Mouse (Mus musculus) left cerebral cortex, postnatal 25 days (tissue): ENCODE data around the gene Auts2. TPM values are rescaled to one million over a fixed set of nuclear protein-coding genes. Genes with fewer than 3 reads are reported as not detected.

ENCODE experiments used
- DNase-seq, 2 experiments: peaks; one replicate each; pipeline ENCODE4 v3.0.0; 2022; ENCODE audit warnings: low spot score in 2 of 2, mixed read lengths in 1 of 2
- intact Hi-C: fragments of 180-260 bp; cut with DNase I; formaldehyde crosslinking; loops from one replicate; pipeline ENCODE4 v1.15.1; 2025
- total RNA-seq, 2 experiments: library from RNA; stranded (reverse); gene quantifications; 2 replicates each; pipeline ENCODE4 v1.2.3; 2021

Auts2 gene
- total RNA-seq, 2 experiments from 2014 or later = 95.9 to 104 TPM

DNA sequence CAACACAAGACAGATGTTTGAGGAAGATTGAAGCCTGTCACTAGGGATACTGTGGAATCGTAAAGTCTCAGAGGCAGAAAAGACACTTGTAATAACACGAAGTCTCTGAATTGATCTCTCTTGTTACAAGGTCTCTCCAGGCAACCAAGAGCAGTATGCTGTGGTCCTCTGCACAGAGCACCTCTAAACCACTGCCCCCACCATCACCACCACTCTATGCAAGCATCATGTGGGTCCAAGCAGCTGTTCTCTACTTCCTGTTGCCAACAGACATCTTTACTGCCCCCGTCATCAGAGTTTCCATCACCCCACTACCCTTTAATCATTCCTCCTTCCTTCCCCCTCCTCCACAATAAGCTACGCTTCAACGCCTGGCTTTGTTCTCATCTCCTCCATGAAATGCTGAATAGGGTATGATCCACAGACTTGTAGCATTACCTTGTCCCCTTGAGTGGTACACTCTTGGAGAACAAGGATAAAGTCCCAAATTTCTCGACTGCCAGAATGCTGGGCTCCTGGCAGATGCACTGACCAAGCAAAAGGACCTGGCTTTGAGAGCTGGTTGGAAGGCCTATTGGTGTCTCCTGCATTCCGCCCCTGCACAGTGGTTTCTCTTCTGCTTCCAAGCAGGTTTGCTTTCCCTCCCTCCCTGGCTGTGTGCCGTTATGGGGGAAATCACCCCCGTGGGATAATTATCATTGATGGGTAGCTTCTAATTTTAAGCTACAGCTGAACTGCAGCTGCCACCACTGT, 699.2 kb downstream of the Auts2 start:
- DNase-seq = peak in 1 of 2 experiments; percentile 27
- intact Hi-C loops = no loop called here

DNA sequence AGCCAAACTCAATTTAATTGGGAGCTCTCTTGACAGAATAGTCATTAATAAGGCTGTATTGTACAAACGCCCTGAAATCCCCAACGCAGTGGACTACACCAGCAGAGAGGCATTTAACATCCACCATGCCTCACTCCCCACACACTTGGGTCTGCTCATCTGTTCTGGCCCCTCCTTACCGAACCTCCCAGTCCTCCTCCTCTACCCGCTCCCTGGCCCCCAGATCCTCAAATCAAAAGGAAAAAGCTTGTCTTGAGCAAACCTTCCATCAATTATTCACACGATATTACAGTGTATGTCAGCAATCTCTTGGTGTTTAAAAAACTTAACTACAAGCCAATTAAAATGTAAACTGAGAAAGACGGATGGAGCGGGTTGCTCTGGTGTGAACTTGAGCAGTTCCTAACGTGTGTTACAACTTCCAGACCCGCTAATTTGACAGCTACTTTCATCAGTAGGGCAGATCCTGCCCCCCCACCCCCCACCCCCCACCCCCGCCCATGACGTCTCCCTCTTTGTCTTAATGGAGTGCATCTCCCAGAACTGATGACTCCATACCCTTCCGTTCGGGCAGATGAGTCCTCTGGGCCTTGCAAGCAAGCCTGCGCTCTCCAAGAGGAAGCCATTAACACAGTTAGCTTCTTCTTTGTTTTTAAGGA, 703.4 kb downstream of the Auts2 start:
- intact Hi-C loops = no loop called here
- no peak for DNase-seq

DNA sequence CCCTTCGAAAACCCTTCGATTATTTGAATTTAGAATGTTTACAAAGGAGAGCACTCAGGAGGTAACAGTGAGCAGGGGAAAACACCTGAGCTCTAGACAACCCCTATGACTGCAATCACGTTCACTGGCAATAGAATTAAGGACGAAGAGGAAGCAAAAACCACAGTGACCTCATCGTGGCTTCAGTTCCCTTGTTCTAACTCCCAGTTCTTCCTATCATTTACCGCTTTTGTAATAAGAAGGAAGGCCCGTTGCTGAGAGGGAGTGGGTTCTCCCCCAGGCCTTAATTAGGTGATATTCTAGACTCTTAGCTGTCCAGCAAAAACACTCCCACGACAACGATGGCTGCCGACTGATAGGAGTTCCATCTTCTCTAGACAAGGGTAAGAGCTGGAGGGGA, 704.1 kb downstream of the Auts2 start:
- intact Hi-C loops = no loop called here
- DNase-seq = no peak

DNA sequence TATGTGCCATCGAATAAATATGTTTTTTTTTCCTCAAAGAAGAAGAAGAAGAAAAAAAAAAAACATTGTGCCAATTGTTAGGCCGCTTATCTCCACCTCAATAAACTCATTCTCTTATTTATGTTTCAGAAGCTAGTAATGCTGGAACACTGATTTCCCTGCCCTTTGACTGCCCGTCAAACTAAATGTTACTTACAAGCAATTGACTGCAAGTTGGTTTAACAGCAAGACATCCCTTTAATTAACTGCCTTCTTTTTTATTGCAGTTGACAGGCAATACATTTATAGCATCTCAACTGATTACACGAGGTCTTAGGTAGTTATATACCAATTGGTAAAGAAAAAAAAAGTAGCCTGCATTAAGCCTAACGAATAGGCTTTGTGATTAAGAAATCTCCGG, 705.1 kb downstream of the Auts2 start:
- no peak for DNase-seq
- intact Hi-C loops = no loop called here

DNA sequence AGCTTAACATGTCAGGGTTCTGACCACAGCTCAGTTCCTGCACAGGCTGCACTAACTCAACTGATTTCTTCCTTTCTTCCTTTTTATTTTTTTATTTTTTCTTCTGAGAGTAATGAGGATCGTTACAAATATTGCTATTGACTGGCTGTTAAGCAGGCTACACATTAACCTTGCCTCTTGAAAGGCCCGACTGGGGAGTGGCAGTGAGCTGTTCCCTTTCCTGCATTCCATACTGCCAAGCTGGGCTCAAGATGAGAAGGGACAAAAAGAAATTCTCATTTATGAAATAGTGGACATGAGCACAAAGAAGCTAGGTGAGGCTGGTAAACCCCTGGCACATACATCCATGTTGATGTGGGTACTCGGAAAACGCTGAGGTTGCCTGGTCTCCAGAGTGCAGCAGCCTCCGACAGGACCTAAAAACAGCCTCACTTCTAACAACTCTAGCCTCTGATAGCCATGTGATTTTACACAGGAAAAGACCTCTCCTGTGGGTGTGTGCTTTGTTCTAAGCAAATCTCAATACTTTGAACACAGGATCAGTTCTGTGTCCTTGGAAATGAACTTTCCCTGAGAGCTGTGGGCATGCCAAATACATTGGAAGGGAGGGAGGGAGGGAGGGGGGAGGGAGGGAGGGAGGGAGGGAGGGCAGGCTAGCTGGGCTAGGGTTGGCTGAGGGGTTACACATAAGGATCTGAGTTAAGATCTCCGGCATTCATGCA, 707.0 kb downstream of the Auts2 start:
- intact Hi-C loops = no loop called here
- no peak for DNase-seq

DNA sequence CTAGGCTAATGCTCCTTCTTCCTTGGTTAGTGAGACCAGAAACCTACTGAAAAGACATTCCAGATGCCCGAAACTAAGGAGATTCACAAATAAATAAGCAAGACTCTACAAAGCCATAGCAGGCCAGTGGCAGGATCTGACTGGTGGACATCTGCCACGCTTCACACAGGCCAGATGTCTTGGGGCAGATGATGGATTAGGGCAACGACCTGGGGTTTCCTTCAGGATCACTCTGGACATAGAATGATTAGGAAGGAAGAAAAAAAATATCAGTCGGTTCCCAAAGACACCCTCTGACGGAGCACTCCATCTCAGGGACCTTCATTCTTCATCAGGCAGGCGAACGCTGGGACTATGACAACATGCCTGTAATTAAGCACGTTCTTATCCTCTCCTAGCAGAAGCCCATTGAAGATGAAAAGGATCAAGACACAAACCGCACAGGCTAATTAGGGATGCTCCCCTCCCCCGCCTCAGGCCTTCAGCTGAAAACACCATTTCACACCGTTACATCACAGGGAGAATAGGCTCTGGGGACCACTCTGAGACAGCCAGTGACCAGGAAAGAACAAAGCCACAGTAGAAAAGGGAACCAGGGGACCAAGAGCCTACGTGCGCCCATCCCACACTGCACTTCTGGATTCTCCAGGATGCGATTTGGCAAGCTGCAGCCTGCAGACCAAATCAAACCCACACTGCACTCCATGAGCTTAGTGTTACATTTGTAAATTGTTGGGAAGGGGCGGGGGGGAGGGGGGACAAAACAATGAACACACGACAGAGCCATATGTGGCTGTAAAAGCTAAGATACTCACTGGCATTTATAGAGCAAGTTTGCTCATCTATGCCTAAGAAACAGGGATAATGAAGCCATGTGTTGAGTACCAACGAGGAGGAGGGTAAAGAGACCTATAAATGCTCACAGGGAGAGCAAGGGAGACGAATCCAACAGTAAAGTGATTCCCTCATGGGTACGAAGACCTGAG, 710.0 kb downstream of the Auts2 start:
- DNase-seq = no peak
- intact Hi-C loops = no loop called here

DNA sequence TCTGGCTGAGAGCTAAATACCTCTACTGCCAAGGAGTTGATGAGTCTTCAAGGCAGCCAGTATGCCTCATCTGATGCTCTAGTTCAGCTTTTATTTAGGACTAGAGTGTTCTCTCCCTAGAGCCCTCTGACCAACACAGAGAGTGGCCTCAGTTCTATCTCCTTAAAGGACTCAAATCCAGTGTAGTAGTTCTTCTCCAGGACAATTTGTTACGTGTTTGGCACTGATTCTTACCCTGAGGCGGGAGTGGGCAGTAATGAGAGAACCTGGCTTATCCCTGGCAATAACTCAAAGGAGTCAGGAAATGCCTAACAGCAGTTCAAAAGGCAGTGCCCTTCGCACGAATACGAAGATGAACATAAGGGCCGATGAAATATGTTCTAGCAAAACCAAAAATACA, 713.0 kb downstream of the Auts2 start:
- DNase-seq = no peak
- intact Hi-C loops = no loop called here

DNA sequence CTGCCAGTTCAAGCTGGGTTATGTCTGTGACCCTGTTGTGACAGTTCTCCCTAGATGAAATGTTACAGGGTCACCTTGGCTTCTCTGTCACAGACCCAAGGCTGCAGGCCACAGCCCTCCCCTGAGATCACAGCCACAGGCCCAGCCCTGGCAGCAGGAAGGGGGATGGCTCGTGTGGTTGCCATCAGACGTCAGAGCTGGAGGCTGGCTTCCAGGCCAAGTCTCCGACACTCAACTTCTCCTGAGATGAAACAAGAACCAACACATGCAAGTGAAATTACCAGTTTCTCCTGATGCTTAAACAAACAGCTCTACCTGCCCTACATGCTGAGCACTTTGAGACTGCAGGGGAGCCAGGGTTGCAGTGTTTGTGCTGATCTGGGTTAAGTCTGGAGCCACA, 713.9 kb downstream of the Auts2 start:
- DNase-seq = no peak
- intact Hi-C loops = no loop called here

DNA sequence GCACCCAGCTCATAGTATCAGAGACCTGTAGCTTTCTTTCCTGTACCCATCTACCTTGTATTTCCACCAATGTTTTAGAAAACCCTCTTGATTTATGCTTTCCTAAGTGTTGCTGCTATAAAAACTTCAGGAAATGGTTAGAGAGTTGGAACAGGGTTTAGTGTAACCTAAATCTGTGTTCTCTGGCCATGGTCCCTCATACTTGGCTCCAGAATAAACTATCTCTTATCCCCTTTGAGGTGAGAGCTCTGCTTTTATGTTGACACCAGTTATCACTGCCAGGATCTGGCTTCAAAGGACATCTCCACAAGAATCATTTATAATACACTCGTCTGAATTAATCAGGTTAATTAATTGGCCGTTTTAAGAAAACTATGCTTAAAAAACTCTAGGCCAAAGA, 714.5 kb downstream of the Auts2 start:
- intact Hi-C loops = no loop called here
- no peak for DNase-seq

DNA sequence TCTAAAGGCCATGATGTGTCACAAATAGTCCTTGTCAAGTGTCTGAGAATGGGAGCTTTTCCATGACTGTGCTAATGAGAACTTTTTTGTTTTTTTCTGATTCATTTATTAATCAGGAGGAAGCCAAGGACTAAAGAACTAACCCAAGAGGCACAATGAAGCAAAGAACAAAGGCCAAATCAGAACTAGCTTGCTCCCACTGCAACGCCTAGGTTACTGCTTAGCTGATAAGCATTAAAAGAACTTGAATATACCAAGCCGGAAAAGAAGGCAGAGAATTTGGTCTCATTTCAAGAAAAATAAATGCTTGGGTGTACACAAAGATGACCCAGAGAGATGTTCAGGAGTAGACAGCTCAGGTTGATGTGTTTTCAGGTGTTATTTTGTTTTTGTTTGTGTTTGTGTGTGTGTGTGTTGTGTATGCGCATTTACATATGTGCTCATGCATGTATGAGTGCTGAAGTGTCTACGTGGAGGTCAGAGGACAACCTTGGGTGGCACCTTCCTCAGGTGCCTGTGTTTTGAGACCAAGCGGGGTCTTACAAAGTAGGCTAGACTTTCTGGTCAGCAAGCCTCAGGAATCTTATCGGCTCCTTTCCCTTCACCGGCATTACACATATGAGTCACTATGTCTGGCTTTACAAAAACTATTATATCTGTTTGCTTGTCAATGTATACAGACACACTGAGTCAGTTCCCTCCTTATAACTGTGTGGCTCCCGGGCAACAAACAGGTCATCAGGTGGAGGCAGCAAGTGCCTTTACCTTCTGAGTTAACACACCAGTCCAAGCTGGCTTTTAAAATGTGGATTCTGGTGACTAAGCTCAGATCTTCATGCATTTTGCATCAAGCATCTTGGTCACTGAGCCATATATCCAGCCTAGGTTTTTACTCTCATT, 716.5 kb downstream of the Auts2 start:
- intact Hi-C loops = no loop called here
- DNase-seq = no peak

DNA sequence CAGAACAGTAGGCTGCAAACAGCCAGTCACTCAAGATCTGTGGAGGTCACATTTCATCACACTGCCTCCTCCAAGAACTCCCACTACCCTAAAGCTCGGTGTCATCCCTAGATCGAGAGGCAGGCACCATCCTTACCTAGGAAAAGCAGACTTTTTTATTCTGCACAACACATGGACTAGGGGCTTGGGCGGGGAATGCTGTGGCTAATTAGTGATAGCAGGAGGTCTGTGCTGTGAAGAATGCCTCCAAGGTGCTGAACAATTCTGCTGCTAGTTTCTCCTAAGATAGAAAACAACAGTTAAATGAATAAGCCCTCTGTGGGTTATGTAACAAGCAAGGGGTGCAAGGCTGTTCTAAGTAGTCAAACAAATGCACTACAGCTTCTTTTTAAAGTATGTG, 717.7 kb downstream of the Auts2 start:
- peak in 1 of 2 experiments; percentile 71 for DNase-seq
- intact Hi-C loops = no loop called here

DNA sequence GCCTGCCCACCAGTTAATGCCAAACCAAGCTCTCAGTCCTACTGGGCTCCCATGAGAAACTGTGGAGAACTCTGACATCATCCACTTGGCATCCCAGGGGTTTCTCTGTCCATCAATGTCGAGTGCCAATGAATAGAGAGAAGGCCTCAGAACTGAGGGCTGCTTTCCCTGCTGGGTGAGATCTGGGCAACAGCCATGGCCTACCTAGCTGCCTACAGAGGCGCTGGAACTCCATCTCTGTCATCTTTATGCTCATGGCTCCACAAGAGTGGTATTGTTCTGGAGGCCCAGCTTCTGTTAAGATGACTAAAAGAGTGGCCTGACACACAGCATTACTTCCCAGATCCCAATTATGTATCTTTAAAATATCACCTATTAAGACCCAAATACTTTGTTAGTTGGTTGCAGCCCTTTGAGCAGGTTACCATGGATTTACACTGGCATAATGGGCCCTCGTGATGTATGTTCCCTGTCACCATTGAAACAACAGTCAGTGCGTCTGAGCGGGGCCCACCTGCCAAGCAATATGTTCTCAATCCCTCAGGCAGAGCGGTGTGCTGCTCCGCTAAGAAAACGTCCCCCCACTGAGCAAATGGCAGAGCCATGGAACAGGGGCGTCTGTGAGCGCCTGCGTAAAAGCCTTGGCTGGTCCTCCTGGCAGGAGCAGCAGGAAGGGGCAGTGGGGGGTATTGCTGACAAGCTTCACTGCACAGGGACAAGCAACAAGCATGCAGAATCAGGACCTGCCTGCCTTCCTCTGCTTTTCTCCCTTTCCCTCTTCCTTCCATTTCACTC, 718.8 kb downstream of the Auts2 start:
- DNase-seq = no peak
- intact Hi-C loops = no loop called here

DNA sequence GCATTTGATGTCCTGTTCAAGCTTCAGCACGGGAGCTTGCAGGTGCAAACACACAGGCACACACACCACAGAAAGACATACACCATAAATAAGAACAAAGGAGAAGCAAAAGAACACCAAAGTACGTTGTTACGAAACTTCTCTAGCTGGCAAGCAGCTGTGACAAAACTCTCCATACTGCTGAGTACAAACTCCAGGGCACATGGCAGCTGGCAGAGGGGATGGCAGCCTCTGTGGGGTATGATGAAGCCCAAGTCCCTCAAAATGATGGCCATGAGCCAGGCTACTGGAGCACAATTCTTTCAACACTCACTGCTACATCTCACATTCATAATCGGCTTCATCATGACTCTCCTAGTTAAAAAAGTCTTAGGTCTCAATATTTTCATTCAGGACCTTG, 721.7 kb downstream of the Auts2 start:
- intact Hi-C loops = no loop called here
- no peak for DNase-seq

DNA sequence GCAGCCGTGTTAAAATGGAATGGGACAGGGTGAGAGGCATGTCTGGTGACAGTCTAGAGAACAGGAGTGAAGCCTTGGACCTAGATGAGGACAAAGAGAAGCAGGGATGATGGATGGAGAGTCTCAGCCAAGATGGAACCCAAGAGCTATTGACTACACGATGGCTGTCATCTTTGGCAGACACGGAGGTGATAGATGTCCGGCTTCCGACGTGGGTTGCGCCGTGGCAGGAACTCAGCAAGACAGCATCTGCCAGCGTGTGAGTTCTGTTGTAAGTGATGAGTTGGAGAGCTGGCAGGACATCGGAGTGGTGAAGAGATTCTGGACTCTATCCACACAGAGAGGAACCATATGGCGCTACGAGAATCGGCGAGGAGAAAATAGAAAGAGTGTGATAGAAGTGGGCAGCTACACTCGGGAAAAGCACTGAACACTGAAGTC, 723.9 kb downstream of the Auts2 start:
- intact Hi-C loops = loop anchor here (5.0 to 10.0 kb wide), 2 partner anchors 148 to 296 kb away; no protein-coding TSS in a partner anchor
- peak; percentile 64 to 96 for DNase-seq

DNA sequence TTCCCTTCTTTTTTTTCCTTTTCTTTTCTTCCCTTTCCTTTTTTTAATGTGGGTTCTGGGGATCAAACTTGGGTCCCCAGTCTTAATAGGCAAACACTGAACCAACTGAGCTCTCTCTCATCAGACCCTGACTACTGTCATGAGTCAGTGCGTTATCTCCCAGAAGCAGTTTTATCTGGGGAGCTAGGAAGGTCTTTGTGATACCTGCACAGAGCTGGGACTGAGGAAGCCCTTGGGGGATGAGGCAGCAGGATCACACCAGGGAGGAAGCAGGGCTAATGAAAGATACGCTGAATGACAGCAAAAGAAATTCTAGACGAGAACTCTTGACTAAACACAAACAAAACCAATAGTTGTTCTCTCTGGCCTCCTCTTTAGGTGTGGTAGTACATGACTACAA, 727.6 kb downstream of the Auts2 start:
- DNase-seq = no peak
- intact Hi-C loops = loop anchor here (5.0 to 10.0 kb wide), 2 partner anchors 152 to 299 kb away; no protein-coding TSS in a partner anchor

DNA sequence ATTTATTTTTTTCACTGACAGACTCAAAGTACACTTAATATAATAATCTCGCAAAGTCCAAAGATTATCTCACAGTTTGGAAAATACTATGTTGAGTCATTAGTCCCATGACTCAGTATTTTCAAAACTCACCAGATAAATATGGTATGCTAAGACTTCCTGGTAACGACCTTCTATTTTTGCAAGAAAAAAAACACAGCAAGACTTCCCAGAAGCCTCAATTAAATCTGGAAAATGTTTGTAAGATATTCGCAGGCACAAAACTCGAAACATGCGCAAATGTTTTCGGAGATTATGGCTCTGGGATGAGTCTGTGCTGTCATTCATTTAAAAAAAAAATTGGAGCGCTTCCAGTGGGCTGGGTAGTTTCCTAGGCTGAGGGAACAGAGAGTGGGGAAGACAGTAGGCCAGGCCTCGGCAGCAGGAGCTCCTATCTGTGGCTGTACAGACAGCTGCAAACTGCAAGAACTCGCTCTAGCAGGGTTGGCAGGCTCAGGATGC, 728.6 kb downstream of the Auts2 start:
- intact Hi-C loops = loop anchor here (5.0 to 10.0 kb wide), 3 partner anchors 153 to 300 kb away; no protein-coding TSS in a partner anchor
- peak in 1 of 2 experiments; percentile 73 for DNase-seq

DNA sequence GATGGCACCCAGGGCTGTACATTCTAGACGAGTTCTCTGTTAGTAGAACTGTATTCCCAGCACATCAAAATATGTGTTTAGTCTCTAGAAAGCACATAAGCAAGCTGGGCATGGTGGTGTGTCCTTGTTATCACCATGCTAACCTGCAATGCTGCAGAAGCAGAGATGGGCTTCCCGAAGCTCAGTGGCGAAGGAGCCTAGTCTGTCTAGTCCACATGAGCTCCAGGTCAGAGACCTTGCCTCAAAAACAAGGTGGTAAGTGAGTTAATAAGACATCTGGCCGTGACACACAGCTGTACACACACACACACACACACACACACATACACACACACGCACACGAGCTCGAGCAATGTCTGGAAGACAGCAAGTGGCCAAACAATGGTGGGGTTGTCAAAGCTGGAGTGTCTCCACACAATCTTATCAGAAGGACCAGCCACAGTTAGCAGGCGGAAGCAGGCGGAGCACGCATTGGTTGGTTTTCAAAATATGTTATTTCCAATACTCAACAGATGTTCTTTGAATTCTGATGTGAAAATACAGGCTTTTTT, 729.1 kb downstream of the Auts2 start:
- intact Hi-C loops = loop anchor here (1.0 to 10.0 kb wide), 5 partner anchors 19 to 301 kb away; no protein-coding TSS in a partner anchor
- DNase-seq = no peak
